Comparison of ENCODE assay signal across 14 mouse cellular contexts in the genomic region with DNA sequence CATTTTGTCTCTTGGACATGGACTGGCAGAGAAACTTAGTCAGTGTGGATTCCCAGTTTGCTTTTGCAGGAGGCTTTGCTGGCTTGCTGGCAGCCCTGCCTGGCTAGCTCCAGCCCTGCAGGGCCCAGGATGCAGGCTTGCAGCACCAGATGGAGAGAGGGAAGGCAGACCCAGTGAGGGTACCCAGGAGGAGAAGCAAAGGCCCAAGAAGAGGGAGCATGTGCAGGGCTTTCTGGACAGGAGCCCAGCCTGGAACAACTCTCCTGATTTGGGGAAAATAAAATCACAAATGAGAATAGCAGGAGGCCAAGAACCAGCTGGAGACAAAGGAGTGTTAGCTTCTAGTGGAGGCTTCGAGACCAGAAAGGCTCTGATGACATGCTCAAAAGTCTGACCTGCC.
DNase-seq lines count a peak whose midpoint lies in the region; ATAC-seq lines count a peak whose summit lies in the region.
"Had no signal": no experiment of that assay in that cellular context is flagged by ENCODE, and none has a peak within 500 bp of the region (broad histone marks: within the 10 kb centered on the region; RNA-seq: fewer than 3 reads in every experiment).

No protein-coding gene starts in this region.

- H3K4me2 ChIP-seq in forebrain, embryonic 13.5 days, result no peak overlapping the region
- no peak overlapping the region for H3K4me2 ChIP-seq in limb, embryonic 13.5 days (replicated peaks)
- H3K4me2 ChIP-seq: heart, embryonic 15.5 days; liver, embryonic 15.5 days; neural tube, embryonic 12.5 days had no signal

- no peak overlapping the region for H3K27ac ChIP-seq in forebrain, embryonic 13.5 days
- no peak overlapping the region for H3K27ac ChIP-seq in forebrain, embryonic 10.5 days
- no peak overlapping the region for H3K27ac ChIP-seq in limb, embryonic 13.5 days
- no peak overlapping the region for H3K27ac ChIP-seq in limb, embryonic 10.5 days
- H3K27ac ChIP-seq: heart, embryonic 15.5 days; liver, embryonic 15.5 days; macrophage; neural tube, embryonic 12.5 days had no signal

- H3K36me3 ChIP-seq in forebrain, embryonic 13.5 days (ENCODE audit: poor library complexity, severe bottlenecking), result no peaks in the 10 kb centered on the region
- no peaks in the 10 kb centered on the region for H3K36me3 ChIP-seq in forebrain, embryonic 10.5 days (replicated peaks)
- H3K36me3 ChIP-seq in limb, embryonic 13.5 days, result no peaks in the 10 kb centered on the region
- no peaks in the 10 kb centered on the region for H3K36me3 ChIP-seq in limb, embryonic 10.5 days
- H3K36me3 ChIP-seq: heart, embryonic 15.5 days; liver, embryonic 15.5 days; neural tube, embryonic 12.5 days had no signal

- 57% methylated on average over 1 of the region's 1 CpGs for WGBS in forebrain, embryonic 13.5 days
- 89% methylated on average over 1 of the region's 1 CpGs for WGBS in forebrain, embryonic 10.5 days
- WGBS in limb, embryonic 13.5 days, result 65% methylated on average over 1 of the region's 1 CpGs
- WGBS in limb, embryonic 10.5 days, result 77% methylated on average over 1 of the region's 1 CpGs

- no peak overlapping the region for H3K9ac ChIP-seq in forebrain, embryonic 13.5 days
- H3K9ac ChIP-seq in limb, embryonic 13.5 days, result no peak overlapping the region
- H3K9ac ChIP-seq: heart, embryonic 15.5 days; liver, embryonic 15.5 days; neural tube, embryonic 12.5 days had no signal

- peaks cover 11% of the 10 kb centered on the region for H3K4me1 ChIP-seq in forebrain, embryonic 13.5 days
- H3K4me1 ChIP-seq in forebrain, embryonic 10.5 days, result peaks cover 25% of the 10 kb centered on the region
- no peaks in the 10 kb centered on the region for H3K4me1 ChIP-seq in limb, embryonic 13.5 days
- H3K4me1 ChIP-seq in limb, embryonic 10.5 days, result no peaks in the 10 kb centered on the region
- H3K4me1 ChIP-seq: heart, embryonic 15.5 days; liver, embryonic 15.5 days; neural tube, embryonic 12.5 days had no signal

- peaks cover 13% of the 10 kb centered on the region for H3K27me3 ChIP-seq in forebrain, embryonic 13.5 days
- peaks cover 66% of the 10 kb centered on the region for H3K27me3 ChIP-seq in forebrain, embryonic 10.5 days (ENCODE audit: poor library complexity, severe bottlenecking)
- no peaks in the 10 kb centered on the region for H3K27me3 ChIP-seq in limb, embryonic 13.5 days
- H3K27me3 ChIP-seq in limb, embryonic 10.5 days (ENCODE audit: low read depth, poor library complexity, severe bottlenecking), result no peaks in the 10 kb centered on the region
- H3K27me3 ChIP-seq: heart, embryonic 15.5 days; liver, embryonic 15.5 days; neural tube, embryonic 12.5 days had no signal

- ATAC-seq in forebrain, embryonic 13.5 days, result 0 out of 2 replicates have a peak, but pooled peaks have one; percentile 55
- ATAC-seq in limb, embryonic 13.5 days (ENCODE audit: low FRiP score, low read depth), result peak; percentile 44; the same call in 1 of the 2 replicates
- ATAC-seq: intestine, postnatal 0 days had no signal

- DNase-seq in forebrain, embryonic 10.5 days (ENCODE audit: extremely low spot score, low spot score), result no peak
- no peak for DNase-seq in limb, embryonic 10.5 days (ENCODE audit: low spot score)
- peak; percentile 98 for DNase-seq in cerebellum, adult 9-11 months
- peak; percentile 32 to 39 for DNase-seq in layer of hippocampus, postnatal 25 days (ENCODE audit: extremely low spot score in 1 of 2, low spot score in 1 of 2)
- no peak for DNase-seq in spleen, postnatal 10 days (ENCODE audit: low spot score in 2 of 2)
- no peak for DNase-seq in embryo, embryonic 10.5 days (ENCODE audit: low spot score)
- DNase-seq: kidney, postnatal 4 days had no signal

- no peaks in the 10 kb centered on the region for H3K9me3 ChIP-seq in forebrain, embryonic 13.5 days (replicated peaks)
- H3K9me3 ChIP-seq in forebrain, embryonic 10.5 days, result no peaks in the 10 kb centered on the region
- no peaks in the 10 kb centered on the region for H3K9me3 ChIP-seq in limb, embryonic 13.5 days
- no peaks in the 10 kb centered on the region for H3K9me3 ChIP-seq in limb, embryonic 10.5 days (replicated peaks)
- H3K9me3 ChIP-seq: heart, embryonic 15.5 days; liver, embryonic 15.5 days; neural tube, embryonic 12.5 days had no signal

- no peak overlapping the region for H3K4me3 ChIP-seq in forebrain, embryonic 13.5 days
- no peak overlapping the region for H3K4me3 ChIP-seq in forebrain, embryonic 10.5 days
- no peak overlapping the region for H3K4me3 ChIP-seq in limb, embryonic 13.5 days
- H3K4me3 ChIP-seq in limb, embryonic 10.5 days, result no peak overlapping the region
- H3K4me3 ChIP-seq: heart, embryonic 15.5 days; liver, embryonic 15.5 days; neural tube, embryonic 12.5 days had no signal

Comparison
In these comparisons a context has a peak if more than half of its experiments do, and no peak if none do; other contexts are left out.
1. DNase-seq: peak in cerebellum, adult 9-11 months (single experiment) and layer of hippocampus, postnatal 25 days (2 of 2); none in forebrain, embryonic 10.5 days (single experiment), limb, embryonic 10.5 days (single experiment), spleen, postnatal 10 days (0 of 2) and embryo, embryonic 10.5 days (single experiment).